Mouse (Mus musculus) adrenal gland, postnatal 14 days (tissue): ENCODE measurements at regions not wholly inside any gene's neighbourhood (a gene's known extent, or its start where the extent isn't known, plus 50 kb on each side); places are given as distances from the start of the nearest gene placed in this dataset.
A peak's percentile ranks its signal among the peaks of the same experiment; 100 is the strongest.

Experiments used
- DNase-seq: peaks from one replicate; pipeline ENCODE4 v3.0.0; 2021; ENCODE audit warnings: mixed read lengths

DNA sequence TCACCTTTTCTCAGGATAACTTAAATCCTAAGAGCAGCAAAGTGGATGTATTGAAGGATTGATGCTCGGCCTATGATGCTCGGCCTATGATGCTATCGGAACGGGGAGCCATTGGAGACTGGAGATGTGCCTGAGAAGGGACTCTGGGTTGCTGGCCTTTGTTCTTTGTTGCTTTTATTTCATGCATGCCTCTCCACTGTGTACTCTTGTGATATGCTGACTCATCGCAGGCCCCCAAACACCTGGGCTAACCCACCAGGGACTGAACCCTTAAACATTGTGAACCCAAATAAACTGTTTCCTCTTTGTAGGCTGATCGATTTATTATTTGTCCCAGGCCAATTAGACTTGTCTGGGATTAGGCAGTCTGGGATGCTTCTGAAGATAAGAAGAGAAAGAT lies 61.9 kb downstream of the Pdcl3 start:
- no peak for DNase-seq

DNA sequence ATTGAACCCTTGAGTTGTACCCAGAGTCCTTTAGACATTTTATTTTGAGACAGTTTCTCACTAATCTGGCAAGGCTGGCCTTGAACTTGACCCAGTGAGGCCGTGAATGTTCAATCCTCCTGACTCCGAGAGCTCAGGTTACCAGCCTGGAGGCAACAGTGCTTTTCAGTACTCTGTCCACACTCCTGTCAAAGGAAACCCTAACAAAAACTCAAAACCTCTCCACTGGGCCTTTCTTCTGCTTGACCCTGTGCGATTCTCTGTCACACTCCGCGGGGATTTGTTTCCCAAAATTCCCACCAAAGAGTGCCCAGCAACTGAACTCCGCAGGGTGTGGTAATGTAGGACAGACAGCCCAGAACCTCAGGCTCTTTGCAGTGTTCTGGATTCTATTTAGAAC lies 71.9 kb downstream of the Pdcl3 start:
- no peak for DNase-seq

- no peak for DNase-seq
These were observed 77.1 kb downstream of the Pdcl3 start for GRCm38 (mm10) chr1:39062509-39062908.

DNA sequence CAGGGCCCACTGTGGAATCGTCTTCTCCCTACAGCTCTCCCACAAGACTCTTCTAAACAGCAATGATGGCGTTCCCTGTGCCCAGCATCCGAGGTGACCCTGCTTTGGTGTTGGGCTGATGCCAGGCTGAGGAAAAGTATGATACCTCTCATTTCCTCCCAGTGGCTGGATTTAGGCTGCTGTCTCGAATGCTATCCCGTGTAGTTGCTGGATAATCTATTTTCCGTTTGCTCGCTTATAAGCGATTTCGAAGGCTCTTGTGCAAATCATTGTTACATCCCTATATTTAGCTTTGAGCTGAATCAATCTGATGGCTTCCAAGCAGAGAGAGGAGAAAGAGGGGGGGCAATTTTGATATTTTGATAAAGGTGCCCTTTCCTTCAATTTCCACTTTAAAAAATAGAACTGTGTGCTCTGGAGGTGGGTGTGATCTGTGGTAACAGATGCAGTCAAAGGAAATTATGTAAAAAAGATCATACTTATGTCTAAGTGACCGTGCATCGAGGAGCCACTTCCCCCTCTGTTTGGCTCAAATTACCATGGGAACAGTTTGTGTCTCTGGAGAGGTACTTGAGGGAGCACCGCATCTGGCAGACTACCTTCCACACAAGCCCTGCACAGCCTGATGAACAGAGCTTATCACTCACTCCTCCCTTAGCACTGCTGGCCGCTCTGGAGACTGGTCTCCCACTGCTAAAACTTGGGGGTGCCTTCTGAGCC lies 78.4 kb downstream of the Pdcl3 start:
- no peak for DNase-seq

DNA sequence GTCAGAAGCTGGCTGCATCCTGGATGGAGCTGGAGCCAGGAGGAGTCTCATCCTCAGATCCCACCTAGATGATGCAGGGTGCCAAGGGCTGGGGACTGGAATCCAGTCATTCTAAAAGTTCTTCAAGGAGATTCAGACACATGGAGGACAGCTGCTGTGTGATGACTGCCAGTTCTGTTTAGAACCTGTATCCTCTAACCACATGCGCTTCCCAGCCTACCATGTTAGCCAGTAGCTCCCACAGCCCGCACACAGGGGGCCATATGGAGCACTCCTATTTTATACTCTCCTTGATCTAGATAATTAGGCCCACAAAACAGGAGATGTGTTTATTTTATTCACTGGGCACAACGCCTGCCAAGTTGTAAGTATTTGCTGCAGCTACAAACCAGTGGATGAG lies 79.4 kb downstream of the Pdcl3 start:
- DNase-seq = no peak

GRCm38 (mm10) chr1:39067901-39068300 lies 82.5 kb downstream of the Pdcl3 start:
- no peak for DNase-seq

DNA sequence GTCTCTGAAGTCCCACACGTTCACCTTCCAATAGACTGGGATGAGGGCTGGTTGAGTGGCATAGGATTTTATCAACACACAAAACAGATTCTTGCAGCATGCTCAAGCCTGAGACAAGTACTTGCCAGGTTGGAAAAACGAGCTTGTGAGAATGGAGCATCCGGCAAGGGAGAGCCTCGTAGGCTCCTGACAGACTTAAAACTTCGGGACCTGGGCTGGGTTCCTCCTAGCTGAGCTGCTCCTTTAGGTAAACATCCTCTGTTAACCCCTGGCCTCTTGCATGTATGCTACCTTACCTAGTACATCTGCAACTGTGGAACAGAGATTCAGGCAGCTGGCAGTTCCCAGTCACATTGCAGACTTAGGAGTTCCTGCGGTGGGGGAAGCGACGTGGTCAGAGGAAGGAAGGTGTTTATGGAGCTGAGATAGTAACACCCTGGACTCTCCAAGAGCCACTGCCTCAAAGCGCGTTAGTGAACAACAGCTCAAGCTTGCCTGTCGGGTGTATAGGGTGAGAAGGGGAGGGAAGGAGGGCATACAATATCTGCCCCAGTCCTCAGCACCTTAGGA lies 83.8 kb downstream of the Pdcl3 start:
- DNase-seq = no peak

- no peak for DNase-seq
These were observed 84.3 kb downstream of the Pdcl3 start for GRCm38 (mm10) chr1:39069676-39070075.

DNA sequence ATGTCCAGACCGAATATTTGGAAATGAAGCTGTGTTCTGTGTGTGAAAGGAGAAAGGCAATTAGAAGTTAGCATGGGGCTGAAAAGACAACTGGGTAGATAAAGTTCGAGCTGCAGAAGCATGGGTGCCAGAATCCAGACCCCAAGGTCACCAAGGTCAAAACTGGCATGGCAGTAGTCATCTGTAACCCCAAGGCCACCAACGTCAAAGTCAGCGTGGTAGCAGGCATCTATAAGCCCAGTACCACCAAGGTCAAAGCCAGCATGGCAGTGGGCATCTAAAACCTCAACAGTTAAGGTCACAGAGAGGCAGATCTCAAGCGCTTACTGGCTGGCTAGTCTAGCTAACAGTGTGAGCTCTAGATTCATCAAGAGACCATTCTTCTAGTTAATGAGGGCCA lies 90.6 kb downstream of the Pdcl3 start:
- no peak for DNase-seq

DNA sequence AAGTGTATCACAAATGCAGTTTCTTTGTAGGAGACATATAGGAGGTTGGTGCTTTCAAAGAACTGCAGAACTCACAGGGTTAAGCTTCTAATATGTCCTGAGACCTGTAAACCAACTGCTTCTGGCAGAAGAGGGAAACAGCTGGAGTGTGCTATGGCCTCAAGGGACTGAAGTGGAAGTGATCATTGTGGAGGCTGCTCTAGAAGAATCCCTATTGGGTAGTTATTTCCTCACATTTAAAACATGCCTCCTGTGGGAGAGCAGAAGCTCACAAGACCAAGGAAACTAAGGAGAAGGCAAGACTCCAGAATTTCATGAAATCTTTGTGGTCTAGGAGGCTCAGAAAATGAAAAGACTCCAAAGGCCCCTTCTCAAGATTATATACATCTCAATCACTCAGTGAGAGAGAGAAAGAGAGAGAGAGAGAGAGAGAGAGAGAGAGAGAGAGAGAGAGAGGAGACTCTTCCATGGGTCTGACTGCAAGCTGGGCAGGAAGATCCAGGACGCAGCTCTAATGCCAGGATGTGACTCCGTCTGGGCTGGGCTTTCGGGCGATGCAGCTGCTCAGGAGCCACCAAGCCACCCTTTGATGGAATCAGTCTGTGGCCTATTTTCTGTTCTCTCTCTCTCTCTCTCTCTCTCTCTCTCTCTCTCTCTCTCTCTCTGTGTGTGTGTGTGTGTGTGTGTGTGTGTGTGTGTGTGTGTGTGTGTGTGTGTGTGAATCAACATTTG lies 93.3 kb downstream of the Pdcl3 start:
- peak; percentile 31 for DNase-seq

GRCm38 (mm10) chr1:39083911-39084826 lies 98.8 kb downstream of the Pdcl3 start:
- no peak for DNase-seq

- peak; percentile 75 for DNase-seq
These were observed 100.9 kb downstream of the Pdcl3 start for GRCm38 (mm10) chr1:39086273-39086672.

DNA sequence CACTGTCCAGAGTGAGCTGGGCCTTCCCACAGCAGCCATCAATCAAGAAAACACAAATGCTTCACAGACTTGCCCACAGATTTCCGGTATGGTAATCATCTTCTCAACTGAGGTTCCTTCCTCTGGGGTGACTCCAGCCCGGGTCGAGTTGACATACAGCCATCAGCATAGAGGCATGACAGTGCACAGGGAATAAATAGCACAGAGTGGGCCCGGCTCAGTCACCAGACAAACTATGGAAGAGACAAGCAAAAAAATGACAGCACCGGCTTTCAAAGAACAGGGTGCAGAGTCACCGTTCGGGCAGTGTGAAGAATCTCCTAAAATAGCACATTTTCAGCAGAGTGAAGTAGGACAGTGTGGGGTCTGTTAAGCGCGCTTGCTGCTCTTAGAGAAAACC lies 103.7 kb upstream of the Npas2 start:
- DNase-seq = no peak

DNA sequence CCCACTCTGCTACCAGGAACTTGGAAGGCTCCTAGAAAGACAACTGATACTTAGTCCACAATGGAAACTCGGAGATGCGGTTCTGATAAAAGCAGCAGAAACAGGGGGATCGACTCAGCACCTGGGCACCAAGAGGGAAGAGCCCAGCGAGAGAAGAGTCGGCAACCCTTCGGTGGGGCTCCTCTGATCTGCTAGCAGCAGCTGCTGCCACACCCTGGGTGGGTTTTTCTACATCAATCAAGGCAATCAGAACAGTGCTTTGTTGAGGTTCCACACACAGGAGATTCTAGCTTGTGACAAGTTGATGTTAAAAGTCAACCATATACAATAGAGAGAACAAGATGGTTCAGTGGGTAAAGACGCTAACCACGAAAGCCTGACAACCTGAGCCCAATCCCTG lies 102.4 kb upstream of the Npas2 start:
- DNase-seq = no peak

DNA sequence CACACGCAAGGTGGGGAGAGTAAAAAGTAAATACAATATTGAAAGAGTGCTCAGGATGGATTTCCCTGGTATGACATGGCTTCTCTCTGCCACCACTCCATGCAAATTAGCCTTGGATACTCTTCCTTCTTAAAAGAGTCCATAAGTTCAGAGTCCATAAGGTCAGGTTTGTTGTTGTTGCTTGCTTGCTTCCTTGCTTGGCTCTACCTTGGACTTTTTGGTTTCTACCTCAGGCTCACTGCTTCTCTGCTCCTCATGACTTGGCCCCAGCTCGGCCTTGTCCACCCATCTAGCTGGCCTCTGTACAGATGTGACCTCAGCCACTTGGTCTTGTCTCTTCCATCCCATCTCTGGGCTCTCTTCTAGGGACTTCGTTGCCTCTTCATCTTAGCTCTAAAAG lies 101.9 kb upstream of the Npas2 start:
- no peak for DNase-seq

GRCm38 (mm10) chr1:39093291-39093690 lies 100.2 kb upstream of the Npas2 start:
- DNase-seq = no peak

DNA sequence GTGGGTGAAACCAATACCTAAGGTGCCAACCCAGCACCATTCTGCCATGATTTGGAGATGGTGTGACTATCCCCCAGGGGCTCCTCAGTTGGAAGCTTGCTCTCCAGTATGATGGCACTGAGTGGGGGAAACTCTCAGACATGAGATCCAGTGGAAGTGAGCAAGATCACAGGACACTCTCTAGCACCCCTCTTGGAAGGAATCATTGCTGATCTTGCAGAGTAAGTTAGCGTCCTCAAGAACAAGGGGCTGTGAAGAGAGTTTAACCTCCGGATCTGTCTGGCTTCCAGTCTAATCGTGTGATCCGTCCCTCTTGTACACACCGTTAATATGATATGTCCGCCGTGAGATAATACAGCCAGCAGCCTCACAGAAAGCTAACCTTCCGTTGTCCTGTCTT lies 99.5 kb upstream of the Npas2 start:
- no peak for DNase-seq

GRCm38 (mm10) chr1:39095901-39096300 lies 97.6 kb upstream of the Npas2 start:
- DNase-seq = no peak

GRCm38 (mm10) chr1:39096726-39097125 lies 96.8 kb upstream of the Npas2 start:
- no peak for DNase-seq

GRCm38 (mm10) chr1:39097499-39097898 lies 96.0 kb upstream of the Npas2 start:
- DNase-seq = no peak

DNA sequence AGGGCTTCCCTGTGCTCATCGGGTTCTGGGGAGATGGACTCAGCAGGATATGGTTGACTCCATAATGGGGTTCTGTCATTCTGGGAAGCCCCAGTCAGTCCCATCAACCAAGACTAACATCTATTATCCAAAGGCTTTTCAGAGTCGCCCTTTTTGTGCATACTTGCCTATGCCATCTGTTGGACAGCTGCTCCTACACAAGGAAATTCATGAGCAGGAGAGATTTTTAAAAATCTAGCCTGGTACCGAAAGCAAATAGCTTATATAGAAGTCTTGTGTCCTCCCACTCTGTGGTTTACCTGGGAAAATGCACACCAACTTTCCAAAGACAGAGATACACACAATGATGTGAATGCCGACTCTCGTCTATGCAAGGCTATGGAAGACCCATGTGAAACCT lies 95.4 kb upstream of the Npas2 start:
- DNase-seq = no peak

GRCm38 (mm10) chr1:39099246-39099645 lies 94.3 kb upstream of the Npas2 start:
- no peak for DNase-seq

DNA sequence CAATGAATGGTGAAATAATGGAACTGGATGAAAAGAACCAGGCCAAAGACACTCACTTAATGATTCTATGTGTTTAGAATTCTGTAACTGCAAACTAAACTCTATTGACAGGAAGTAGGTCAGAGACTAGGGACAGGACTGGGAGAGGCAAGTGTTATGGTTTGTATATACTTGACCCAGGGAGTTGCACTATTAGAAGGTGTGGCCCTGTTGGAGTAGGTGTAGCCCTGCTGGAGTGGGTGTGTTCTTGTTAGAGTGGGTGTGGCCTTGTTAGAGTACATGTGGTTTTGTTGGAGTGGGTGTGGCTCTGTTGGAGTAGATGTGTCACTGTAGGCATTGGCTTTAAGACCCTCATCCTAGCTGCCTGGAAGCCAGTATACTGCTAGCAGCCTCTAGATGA lies 93.0 kb upstream of the Npas2 start:
- no peak for DNase-seq
